Mouse (Mus musculus): Measurements from ENCODE around the gene Ddx42. TPM values are rescaled to one million over a fixed set of nuclear protein-coding genes. Genes with fewer than 3 reads are reported as not detected.
A peak's percentile ranks its signal among the peaks of the same experiment; 100 is the strongest.

Ddx42 gene
- total and polyA plus RNA-seq, 2 experiments from 2014 or later = 34.1 to 61.9 TPM

- Histone ChIP-seq H3K27me3 (ENCODE audit: insufficient read depth, low read length) (no peaks in the 10 kb centered on the region), H3K9ac (replicated peaks; ENCODE audit: low read length) (no peak overlapping the region), H3K36me3 (ENCODE audit: insufficient read depth, low read length) (no peaks in the 10 kb centered on the region), H3K4me1 (ENCODE audit: insufficient read depth, low read length) (no peaks in the 10 kb centered on the region), H3K9me3 (ENCODE audit: low read length) (no peaks in the 10 kb centered on the region), H3K4me2 (ENCODE audit: low read depth, low read length) (no peak overlapping the region), H3K4me3 (ENCODE audit: low read length) (no peak overlapping the region), H3K27ac (no peak overlapping the region)
- TF ChIP-seq CTCF (IDR thresholded peaks at IDR 0.05; ENCODE audit: low read depth) = no peak
- DNase-seq (ENCODE audit: low spot score) (no peak), ATAC-seq (no peak)
- 92% methylated on average over 5 of the region's 5 CpGs for WGBS
Observed at GRCm38 (mm10) chr11:106290376-106290775, 73.7 kb downstream of the Ddx42 start.

DNA sequence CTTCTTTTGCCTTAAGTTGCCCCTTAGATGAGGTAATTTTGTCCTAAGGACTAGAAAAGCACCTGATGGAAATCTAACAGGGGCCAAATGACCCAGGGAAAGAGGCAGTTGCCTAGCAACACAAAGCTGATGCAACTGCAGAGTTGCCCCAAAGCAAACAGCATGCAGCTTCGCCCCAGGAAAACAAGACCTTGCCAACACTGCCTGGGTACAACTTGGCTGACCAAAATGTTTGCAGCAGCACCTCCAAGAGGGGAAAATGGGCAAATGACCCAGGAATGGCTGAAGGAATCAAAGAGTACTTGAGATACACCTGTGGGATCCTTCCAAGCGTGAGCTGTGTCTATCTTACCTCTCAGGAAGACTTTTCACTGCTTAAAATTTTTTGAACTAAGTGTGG, 75.1 kb downstream of the Ddx42 start:
- DNase-seq (ENCODE audit: low spot score) = peak; percentile 9
- Histone ChIP-seq H3K4me3 (ENCODE audit: low read length) (no peak overlapping the region), H3K27me3 (ENCODE audit: insufficient read depth, low read length) (no peaks in the 10 kb centered on the region), H3K36me3 (ENCODE audit: insufficient read depth, low read length) (no peaks in the 10 kb centered on the region), H3K9me3 (ENCODE audit: low read length) (no peaks in the 10 kb centered on the region), H3K27ac (no peak overlapping the region), H3K4me1 (ENCODE audit: insufficient read depth, low read length) (no peaks in the 10 kb centered on the region), H3K4me2 (ENCODE audit: low read depth, low read length) (no peak overlapping the region), H3K9ac (replicated peaks; ENCODE audit: low read length) (no peak overlapping the region)
- ATAC-seq = no peak
- 76% methylated on average over 2 of the region's 2 CpGs for WGBS
- peak; percentile 7; the same call in 1 of the 2 replicates for TF ChIP-seq CTCF (IDR thresholded peaks at IDR 0.05; ENCODE audit: low read depth)

Other genes with a start within 250 kb of the Ddx42 start
- gene Ace, start 249.0 kb upstream of the Ddx42 start, total RNA-seq (2014; rRNA removed) = 31.1 and 35.9 TPM in 2 replicates
- 10.3 and 11.1 TPM in 2 replicates for gene Ace, start 249.0 kb upstream of the Ddx42 start, polyA plus RNA-seq (2015; fragmentation: Nextera tagmentation; extraction: Ambion mirVana)
- gene Ace3, start 222.3 kb upstream of the Ddx42 start, total RNA-seq (2014; rRNA removed) = not detected in 2 replicates
- not detected in 2 replicates for gene Ace3, start 222.3 kb upstream of the Ddx42 start, polyA plus RNA-seq (2015; fragmentation: Nextera tagmentation; extraction: Ambion mirVana)
- 4.3 and 7.9 TPM in 2 replicates for gene Kcnh6, start 208.8 kb upstream of the Ddx42 start, total RNA-seq (2014; rRNA removed)
- 2.4 and 3.0 TPM in 2 replicates for gene Kcnh6, start 208.8 kb upstream of the Ddx42 start, polyA plus RNA-seq (2015; fragmentation: Nextera tagmentation; extraction: Ambion mirVana)
- gene Dcaf7, start 180.1 kb upstream of the Ddx42 start, total RNA-seq (2014; rRNA removed) = 265 and 283 TPM in 2 replicates
- 127 and 137 TPM in 2 replicates for gene Dcaf7, start 180.1 kb upstream of the Ddx42 start, polyA plus RNA-seq (2015; fragmentation: Nextera tagmentation; extraction: Ambion mirVana)
- 19.4 and 28.9 TPM in 2 replicates for gene Taco1, start 150.9 kb upstream of the Ddx42 start, total RNA-seq (2014; rRNA removed)
- 6.1 and 6.4 TPM in 2 replicates for gene Taco1, start 150.9 kb upstream of the Ddx42 start, polyA plus RNA-seq (2015; fragmentation: Nextera tagmentation; extraction: Ambion mirVana)
- gene Map3k3, start 132.3 kb upstream of the Ddx42 start, total RNA-seq (2014; rRNA removed) = 26.7 and 38.0 TPM in 2 replicates
- gene Map3k3, start 132.3 kb upstream of the Ddx42 start, polyA plus RNA-seq (2015; fragmentation: Nextera tagmentation; extraction: Ambion mirVana) = 8.9 and 9.1 TPM in 2 replicates
- not detected in 2 replicates for gene Gm10840, start 56.1 kb upstream of the Ddx42 start, total RNA-seq (2014; rRNA removed)
- gene Gm10840, start 56.1 kb upstream of the Ddx42 start, polyA plus RNA-seq (2015; fragmentation: Nextera tagmentation; extraction: Ambion mirVana) = not detected in 2 replicates
- 72.2 and 80.6 TPM in 2 replicates for gene Limd2, start 56.1 kb upstream of the Ddx42 start, total RNA-seq (2014; rRNA removed)
- gene Limd2, start 56.1 kb upstream of the Ddx42 start, polyA plus RNA-seq (2015; fragmentation: Nextera tagmentation; extraction: Ambion mirVana) = 120 and 124 TPM in 2 replicates
- gene Strada, start 14.8 kb upstream of the Ddx42 start, total RNA-seq (2014; rRNA removed) = 34.1 and 39.2 TPM in 2 replicates
- gene Strada, start 14.8 kb upstream of the Ddx42 start, polyA plus RNA-seq (2015; fragmentation: Nextera tagmentation; extraction: Ambion mirVana) = 23.6 and 25.0 TPM in 2 replicates
- 15.2 and 16.9 TPM in 2 replicates for gene Ccdc47, start 582 bp upstream of the Ddx42 start, total RNA-seq (2014; rRNA removed)
- 85.2 TPM in 2 replicates for gene Ccdc47, start 582 bp upstream of the Ddx42 start, polyA plus RNA-seq (2015; fragmentation: Nextera tagmentation; extraction: Ambion mirVana)
- gene Ftsj3, start 39.2 kb downstream of the Ddx42 start, total RNA-seq (2014; rRNA removed) = 24.4 and 55.6 TPM in 2 replicates
- 28.5 and 29.4 TPM in 2 replicates for gene Ftsj3, start 39.2 kb downstream of the Ddx42 start, polyA plus RNA-seq (2015; fragmentation: Nextera tagmentation; extraction: Ambion mirVana)
- gene Psmc5, start 39.2 kb downstream of the Ddx42 start, total RNA-seq (2014; rRNA removed) = 55.4 and 58.9 TPM in 2 replicates
- 305 and 308 TPM in 2 replicates for gene Psmc5, start 39.2 kb downstream of the Ddx42 start, polyA plus RNA-seq (2015; fragmentation: Nextera tagmentation; extraction: Ambion mirVana)
- 26.8 and 34.1 TPM in 2 replicates for gene Smarcd2, start 56.0 kb downstream of the Ddx42 start, total RNA-seq (2014; rRNA removed)
- 10.4 and 12.3 TPM in 2 replicates for gene Smarcd2, start 56.0 kb downstream of the Ddx42 start, polyA plus RNA-seq (2015; fragmentation: Nextera tagmentation; extraction: Ambion mirVana)
- gene Tcam1, start 59.7 kb downstream of the Ddx42 start, total RNA-seq (2014; rRNA removed) = 0.05 and 1.3 TPM in 2 replicates
- gene Tcam1, start 59.7 kb downstream of the Ddx42 start, polyA plus RNA-seq (2015; fragmentation: Nextera tagmentation; extraction: Ambion mirVana) = 0.19 and 0.23 TPM in 2 replicates
- not detected in 2 replicates for gene Gh, start 84.9 kb downstream of the Ddx42 start, total RNA-seq (2014; rRNA removed)
- not detected in 2 replicates for gene Gh, start 84.9 kb downstream of the Ddx42 start, polyA plus RNA-seq (2015; fragmentation: Nextera tagmentation; extraction: Ambion mirVana)
- 0.25 and 0.63 TPM in 2 replicates for gene Cd79b, start 97.8 kb downstream of the Ddx42 start, total RNA-seq (2014; rRNA removed)
- gene Cd79b, start 97.8 kb downstream of the Ddx42 start, polyA plus RNA-seq (2015; fragmentation: Nextera tagmentation; extraction: Ambion mirVana) = 1.3 and 1.7 TPM in 2 replicates
- gene Scn4a, start 136.4 kb downstream of the Ddx42 start, total RNA-seq (2014; rRNA removed) = under 0.01 and 0.22 TPM in 2 replicates
- gene Scn4a, start 136.4 kb downstream of the Ddx42 start, polyA plus RNA-seq (2015; fragmentation: Nextera tagmentation; extraction: Ambion mirVana) = 0.04 TPM in 1 of 2 replicates, not detected in the other
- gene Prr29, start 148.5 kb downstream of the Ddx42 start, total RNA-seq (2014; rRNA removed) = not detected in 2 replicates
- not detected in 2 replicates for gene Prr29, start 148.5 kb downstream of the Ddx42 start, polyA plus RNA-seq (2015; fragmentation: Nextera tagmentation; extraction: Ambion mirVana)
- gene Icam2, start 171.1 kb downstream of the Ddx42 start, total RNA-seq (2014; rRNA removed) = 3.8 and 11.4 TPM in 2 replicates
- gene Icam2, start 171.1 kb downstream of the Ddx42 start, polyA plus RNA-seq (2015; fragmentation: Nextera tagmentation; extraction: Ambion mirVana) = 8.4 TPM in 2 replicates